Mouse (Mus musculus): ENCODE measurements around the gene Hdac5.

- TF ChIP-seq CTCF (IDR thresholded peaks at IDR 0.05; ENCODE audit: low read depth, low read length) = no peak
- no peak for TF ChIP-seq GATA1 (IDR thresholded peaks at IDR 0.05; ENCODE audit: borderline replicate concordance, low read length)
- TF ChIP-seq TAL1 (conservative IDR thresholded peaks at IDR 0.05; ENCODE audit: low read depth, low read length) = no peak
These were observed 31.7 kb downstream of the Hdac5 start for GRCm38 (mm10) chr11:102198245-102198644.

Data from G1E (cell line).